Mouse (Mus musculus) liver, adult 2 months (tissue): Measurements from ENCODE around the gene Ccdc141. TPM values are rescaled to one million over a fixed set of nuclear protein-coding genes. Genes with fewer than 3 reads are reported as not detected.

ENCODE experiments used
- DNase-seq: peaks from one replicate; pipeline ENCODE4 v3.0.0-alpha.2; 2011; ENCODE audit warnings: low read depth, low spot score; ENCODE audit errors: extremely low read depth
- H3K27ac ChIP-seq: fragments of 200-500 bp; replicated peaks from 2 replicates; pipeline ENCODE4 v1.5.1; 2012; ENCODE audit warnings: low read depth, mild to moderate bottlenecking, control low read depth, inconsistent platforms, low read length; ENCODE audit not compliant: insufficient read depth
- H3K27me3 ChIP-seq: fragments of 200-500 bp; 2 replicates; pipeline ENCODE4 v1.6.1; 2012; ENCODE audit warnings: mild to moderate bottlenecking, moderate library complexity, low read length, inconsistent platforms; ENCODE audit not compliant: control insufficient read depth, insufficient read depth
- H3K36me3 ChIP-seq: fragments of 200-500 bp; 2 replicates; pipeline ENCODE4 v1.6.1; 2012; ENCODE audit warnings: low read length, inconsistent platforms; ENCODE audit not compliant: control insufficient read depth, insufficient read depth
- H3K4me1 ChIP-seq: fragments of 200-500 bp; 2 replicates; pipeline ENCODE4 v1.6.1; 2011; ENCODE audit warnings: low read length; ENCODE audit not compliant: control insufficient read depth, insufficient read depth
- H3K4me3 ChIP-seq: fragments of 200-500 bp; 2 replicates; pipeline ENCODE4 v1.5.1; 2011; ENCODE audit warnings: low read depth, mild to moderate bottlenecking, control low read depth, low read length, moderate library complexity; ENCODE audit not compliant: insufficient read depth
- H3K79me2 ChIP-seq: fragments of 200-500 bp; 2 replicates; pipeline ENCODE4 v1.6.1; 2012; ENCODE audit warnings: inconsistent platforms, mild to moderate bottlenecking, low read length, moderate library complexity; ENCODE audit not compliant: control insufficient read depth, insufficient read depth
- H3K9ac ChIP-seq: fragments of 200-500 bp; 2 replicates; pipeline ENCODE4 v1.6.1; 2012; ENCODE audit warnings: low read depth, mild to moderate bottlenecking, control low read depth, inconsistent platforms, low read length
- CTCF ChIP-seq: fragments of 200-500 bp; IDR thresholded peaks from 2 replicates; pipeline ENCODE4 v1.5.1; 2011; ENCODE audit warnings: low read depth, low read length, control low read depth
- POLR2A ChIP-seq: fragments of 200-500 bp; IDR thresholded peaks from 2 replicates; pipeline ENCODE4 v1.6.1; 2011; ENCODE audit warnings: low read length, control low read depth; ENCODE audit not compliant: insufficient read depth; ENCODE audit errors: extremely low read depth
- WGBS: fragments of 180-500 bp; shearing (Covaris S2); methylation state at CpG from one replicate; pipeline ENCODE4 v1.1.7; 2018; 5-methylcytosine and 5-hydroxymethylcytosine counted together
- polyA plus RNA-seq: library from polyadenylated mRNA; depleted of rRNA; stranded (reverse); fragments of >200 nt; gene quantifications from 2 replicates; pipeline ENCODE4 v1.2.3, GENCODE M21; 2012
- total RNA-seq: library from RNA; depleted of rRNA; stranded (reverse); fragments of >200 nt; gene quantifications from 2 replicates; pipeline ENCODE4 v1.2.3, GENCODE M21; 2014

Gene Ccdc141
- total and polyA plus RNA-seq, 2 experiments = 8.6 to 17.7 TPM

GRCm38 (mm10) chr2:77173821-77174220 lies 3.4 kb upstream of the Ccdc141 start:
- TF ChIP-seq CTCF = no peak
- TF ChIP-seq POLR2A = no peak
- DNase-seq = peak; percentile 62
- Histone ChIP-seq H3K9ac (no peak overlapping the region), H3K79me2 (peaks cover 4% of the 10 kb centered on the region; the same call in 1 of the 2 replicates), H3K27me3 (no peaks in the 10 kb centered on the region), H3K4me1 (peaks cover 18% of the 10 kb centered on the region), H3K4me3 (no peak overlapping the region), H3K36me3 (no peaks in the 10 kb centered on the region), H3K27ac (no peak overlapping the region; the same call in 1 of the 2 replicates)
- WGBS = 63% methylated on average over 6 of the region's 6 CpGs

- H3K4me1 ChIP-seq = peaks cover 18% of the 10 kb centered on the region
- H3K79me2 ChIP-seq = peaks cover 7% of the 10 kb centered on the region; the same call in 1 of the 2 replicates
- TF ChIP-seq CTCF (no peak), POLR2A (no peak)
- peak overlapping the region; percentile 25; the same call in 1 of the 2 replicates for H3K27ac ChIP-seq
- peak; percentile 54 for DNase-seq
- 58% methylated on average over 6 of the region's 6 CpGs for WGBS
- H3K36me3 ChIP-seq = no peaks in the 10 kb centered on the region
- H3K4me3 ChIP-seq = no peak overlapping the region
- no peak overlapping the region for H3K9ac ChIP-seq
- H3K27me3 ChIP-seq = no peaks in the 10 kb centered on the region
Measured at GRCm38 (mm10) chr2:77173366-77173765, 2.9 kb upstream of the Ccdc141 start.

- H3K36me3 ChIP-seq = no peaks in the 10 kb centered on the region
- H3K4me1 ChIP-seq = peaks cover 18% of the 10 kb centered on the region
- TF ChIP-seq CTCF = no peak
- TF ChIP-seq POLR2A = no peak
- DNase-seq = peak; percentile 94
- no peaks in the 10 kb centered on the region for H3K27me3 ChIP-seq
- H3K4me3 ChIP-seq = peak overlapping the region; percentile 44
- peak overlapping the region; percentile 92 for H3K27ac ChIP-seq
- WGBS = 18% methylated on average over 10 of the region's 10 CpGs
- peaks cover 7% of the 10 kb centered on the region; the same call in 1 of the 2 replicates for H3K79me2 ChIP-seq
- peak overlapping the region; percentile 68 for H3K9ac ChIP-seq
Measured at GRCm38 (mm10) chr2:77172241-77172671, 1.8 kb upstream of the Ccdc141 start.

- no peaks in the 10 kb centered on the region for H3K27me3 ChIP-seq
- peak; percentile 93 for DNase-seq
- WGBS = 14% methylated on average over 23 of the region's 23 CpGs
- peak overlapping the region; percentile 44 for H3K4me3 ChIP-seq
- H3K4me1 ChIP-seq = peaks cover 18% of the 10 kb centered on the region
- H3K9ac ChIP-seq = peak overlapping the region; percentile 67
- peaks cover 3% of the 10 kb centered on the region; the same call in 1 of the 2 replicates for H3K36me3 ChIP-seq
- H3K79me2 ChIP-seq = peaks cover 7% of the 10 kb centered on the region; the same call in 1 of the 2 replicates
- peak overlapping the region; percentile 92 for H3K27ac ChIP-seq
- no peak for TF ChIP-seq POLR2A
- TF ChIP-seq CTCF = no peak
Measured at GRCm38 (mm10) chr2:77171444-77172240, 1.2 kb upstream of the Ccdc141 start.

GRCm38 (mm10) chr2:77169916-77170632 lies 362 bp downstream of the Ccdc141 start:
- H3K4me1 ChIP-seq = peaks cover 12% of the 10 kb centered on the region
- TF ChIP-seq POLR2A = 0 out of 2 replicates have a peak, but pooled peaks have one; percentile 25
- no peak for TF ChIP-seq CTCF
- H3K27me3 ChIP-seq = no peaks in the 10 kb centered on the region
- H3K36me3 ChIP-seq = peaks cover 6% of the 10 kb centered on the region
- peaks cover 7% of the 10 kb centered on the region; the same call in 1 of the 2 replicates for H3K79me2 ChIP-seq
- 1% methylated on average over 21 of the region's 21 CpGs for WGBS
- H3K27ac ChIP-seq = peak overlapping the region; percentile 90
- peak overlapping the region; percentile 78 for H3K9ac ChIP-seq
- H3K4me3 ChIP-seq = peak overlapping the region; percentile 69
- peak; percentile 78 for DNase-seq
